Comparison of ENCODE assay signal across 8 mouse cellular contexts in genomic region chr6:108659726-108660205, GRCm38 (mm10). TPM values are rescaled to one million over a fixed set of nuclear protein-coding genes. Genes with fewer than 3 reads are reported as not detected.
DNase-seq lines count a peak whose midpoint lies in the region; ATAC-seq and TF ChIP-seq lines count a peak whose summit lies in the region.

No protein-coding gene starts in this region.

- ATAC-seq in liver, embryonic 13.5 days (ENCODE audit: low read depth): peak; percentile 77
- peak; percentile 69 for ATAC-seq in neural tube, embryonic 11.5 days (ENCODE audit: insufficient read depth, low FRiP score, low TSS enrichment)

- no peak for DNase-seq in CH12.LX (ENCODE audit: extremely low read depth)
- peak; percentile 92 for DNase-seq in heart, embryonic 10.5 days (ENCODE audit: low spot score)
- peak; percentile 96 for DNase-seq in kidney, postnatal 14 days
- peak; percentile 22 for DNase-seq in liver, embryonic 13.5 days
- peak; percentile 40 for DNase-seq in neural tube, embryonic 11.5 days (ENCODE audit: low spot score)
- DNase-seq in thymus, postnatal 0 days (ENCODE audit: low spot score): peak; percentile 12

- peak overlapping the region; percentile 47 to 83 (median 62) for H3K4me3 ChIP-seq in CH12.LX (replicated peaks in 1 of 3; ENCODE audit: low read depth in 2 of 3, low read length in 2 of 3, poor library complexity in 1 of 3)
- H3K4me3 ChIP-seq in bone marrow, adult 2 months (replicated peaks; ENCODE audit: control insufficient read depth, low read depth, low read length): peak overlapping the region; percentile 68
- H3K4me3 ChIP-seq in embryonic fibroblast, embryonic 13.5 days (ENCODE audit: insufficient read depth, low read length): peak overlapping the region; percentile 44; the same call in 1 of the 2 replicates
- H3K4me3 ChIP-seq in heart, embryonic 10.5 days: peak overlapping the region; percentile 74
- H3K4me3 ChIP-seq in liver, embryonic 13.5 days (replicated peaks): peak overlapping the region; percentile 57
- peak overlapping the region; percentile 58 for H3K4me3 ChIP-seq in neural tube, embryonic 11.5 days (ENCODE audit: low read depth, low read length)

- TF ChIP-seq RAD21 in CH12.LX (IDR thresholded peaks at IDR 0.05; ENCODE audit: low read depth, low read length): no peak

- H3K9me3 ChIP-seq in CH12.LX (replicated peaks; ENCODE audit: low read length): no peaks in the 10 kb centered on the region
- H3K9me3 ChIP-seq in heart, embryonic 10.5 days: no peaks in the 10 kb centered on the region
- no peaks in the 10 kb centered on the region for H3K9me3 ChIP-seq in liver, embryonic 13.5 days (replicated peaks)
- no peaks in the 10 kb centered on the region for H3K9me3 ChIP-seq in neural tube, embryonic 11.5 days (ENCODE audit: control insufficient read depth, low read length)

- no peaks in the 10 kb centered on the region for H3K27me3 ChIP-seq in CH12.LX (replicated peaks)
- peaks cover 6% of the 10 kb centered on the region; the same call in 1 of the 2 replicates for H3K27me3 ChIP-seq in heart, embryonic 10.5 days (ENCODE audit: insufficient read depth, poor library complexity, severe bottlenecking)
- peaks cover 58% of the 10 kb centered on the region for H3K27me3 ChIP-seq in liver, embryonic 13.5 days
- H3K27me3 ChIP-seq in neural tube, embryonic 11.5 days (ENCODE audit: control insufficient read depth, insufficient read depth, low read length): peaks cover 10% of the 10 kb centered on the region

- peak; percentile 34; the same call in 1 of the 2 replicates for TF ChIP-seq EP300 in CH12.LX (IDR thresholded peaks at IDR 0.05; ENCODE audit: low read length)

- in situ Hi-C loops in CH12.LX (cut with MboI; ENCODE audit: low pct_ligation_motif_present, low pct_unique_long_range_greater_than_20kb, low sequenced_read_pairs): loop anchor here (5.0 kb wide), 1 partner anchor 107 kb away; no protein-coding TSS in a partner anchor

- H3K4me1 ChIP-seq in CH12.LX (ENCODE audit: control insufficient read depth in 1 of 2, insufficient read depth in 2 of 2): peaks cover 5 to 24% of the 10 kb centered on the region in 2 experiments; a peak in 3 of 4 replicates
- peaks cover 4% of the 10 kb centered on the region; the same call in 1 of the 2 replicates for H3K4me1 ChIP-seq in bone marrow, adult 2 months (ENCODE audit: control insufficient read depth, insufficient read depth, low read length)
- H3K4me1 ChIP-seq in embryonic fibroblast, embryonic 13.5 days (ENCODE audit: control insufficient read depth, insufficient read depth, low read length): peaks cover 8% of the 10 kb centered on the region; the same call in 1 of the 2 replicates
- H3K4me1 ChIP-seq in heart, embryonic 10.5 days: peaks cover 39% of the 10 kb centered on the region
- H3K4me1 ChIP-seq in liver, embryonic 13.5 days (replicated peaks): peaks cover 16% of the 10 kb centered on the region; the same call in 1 of the 2 replicates
- H3K4me1 ChIP-seq in neural tube, embryonic 11.5 days (ENCODE audit: control insufficient read depth, insufficient read depth, low read length): peaks cover 6% of the 10 kb centered on the region; the same call in 1 of the 2 replicates

- WGBS in bone marrow, adult 2 months: 0% methylated on average over 33 of the region's 35 CpGs
- WGBS in heart, embryonic 10.5 days: under 1% methylated on average over 28 of the region's 35 CpGs
- under 1% methylated on average over 27 of the region's 35 CpGs for WGBS in liver, embryonic 13.5 days (ENCODE audit: insufficient replicate concordance)
- 2% methylated on average over 9 of the region's 35 CpGs for WGBS in neural tube, embryonic 11.5 days

- H3K36me3 ChIP-seq in CH12.LX (replicated peaks in 1 of 2; ENCODE audit: control insufficient read depth in 1 of 2, insufficient read depth in 1 of 2, low read length in 1 of 2): peaks cover 8 to 19% of the 10 kb centered on the region in 2 experiments
- H3K36me3 ChIP-seq in heart, embryonic 10.5 days: peaks cover 5% of the 10 kb centered on the region
- H3K36me3 ChIP-seq in liver, embryonic 13.5 days: peaks cover 6% of the 10 kb centered on the region
- no peaks in the 10 kb centered on the region for H3K36me3 ChIP-seq in neural tube, embryonic 11.5 days (ENCODE audit: control insufficient read depth, insufficient read depth, low read length)

- peak overlapping the region; percentile 97 for H3K27ac ChIP-seq in CH12.LX (ENCODE audit: insufficient read depth, low read depth)
- peak overlapping the region; percentile 85 for H3K27ac ChIP-seq in bone marrow, adult 2 months (ENCODE audit: control insufficient read depth, insufficient read depth, low read depth, low read length, poor library complexity)
- H3K27ac ChIP-seq in embryonic fibroblast, embryonic 13.5 days (ENCODE audit: insufficient read depth, low read length): peak overlapping the region; percentile 96
- H3K27ac ChIP-seq in heart, embryonic 10.5 days: peak overlapping the region; percentile 96
- H3K27ac ChIP-seq in liver, embryonic 13.5 days: peak overlapping the region; percentile 80
- peak overlapping the region; percentile 68 for H3K27ac ChIP-seq in neural tube, embryonic 11.5 days (ENCODE audit: low read depth, low read length)

- H3K9ac ChIP-seq in CH12.LX (ENCODE audit: insufficient read depth, low read depth): peak overlapping the region; percentile 79
- H3K9ac ChIP-seq in liver, embryonic 13.5 days: peak overlapping the region; percentile 64
- H3K9ac ChIP-seq in neural tube, embryonic 11.5 days (ENCODE audit: low read length): peak overlapping the region; percentile 69

- peaks cover 37% of the 10 kb centered on the region for H3K79me2 ChIP-seq in CH12.LX (replicated peaks; ENCODE audit: control insufficient read depth, extremely low read depth, insufficient read depth, poor library complexity, severe bottlenecking)

- H3K4me2 ChIP-seq in CH12.LX (ENCODE audit: insufficient read depth, low read depth, poor library complexity, severe bottlenecking): peak overlapping the region; percentile 66
- peak overlapping the region; percentile 66 for H3K4me2 ChIP-seq in liver, embryonic 13.5 days
- peak overlapping the region; percentile 92 for H3K4me2 ChIP-seq in neural tube, embryonic 11.5 days (ENCODE audit: low read depth)

- TF ChIP-seq CTCF in CH12.LX (conservative IDR thresholded peaks at IDR 0.05 in 1 of 2, IDR thresholded peaks at IDR 0.05 in 1 of 2; ENCODE audit: low read depth in 2 of 2, low read length in 2 of 2): no peak
- no peak for TF ChIP-seq CTCF in bone marrow, adult 2 months (IDR thresholded peaks at IDR 0.05; ENCODE audit: control insufficient read depth, insufficient read depth, low read length)
- no peak for TF ChIP-seq CTCF in embryonic fibroblast, embryonic 13.5 days (IDR thresholded peaks at IDR 0.05; ENCODE audit: borderline replicate concordance, insufficient read depth, low read length)

- dilution Hi-C loops in CH12.LX (cut with MboI; ENCODE audit: extremely low pct_ligation_motif_present, extremely low pct_unique_long_range_greater_than_20kb, low sequenced_read_pairs): no loop called here

- peak; percentile 35; the same call in 1 of the 2 replicates for TF ChIP-seq POLR2A in CH12.LX (IDR thresholded peaks at IDR 0.05; ENCODE audit: low read depth, low read length)
- 0 out of 2 replicates have a peak, but pooled peaks have one; percentile 0 for TF ChIP-seq POLR2A in bone marrow, adult 2 months (IDR thresholded peaks at IDR 0.05; ENCODE audit: borderline replicate concordance, control insufficient read depth, low read depth, low read length)
- peak; percentile 50; the same call in 1 of the 2 replicates for TF ChIP-seq POLR2A in embryonic fibroblast, embryonic 13.5 days (IDR thresholded peaks at IDR 0.05; ENCODE audit: low read depth, low read length)

TF ChIP-seq in CH12.LX, 34 proteins besides CTCF, POLR2A, EP300 and RAD21 (continues in another document):
- no peak for TF ChIP-seq CHD1 (IDR thresholded peaks at IDR 0.05; ENCODE audit: low read depth, low read length)
- TF ChIP-seq MYC (IDR thresholded peaks at IDR 0.05; ENCODE audit: low read depth, low read length): no peak; the same call in 1 of the 2 replicates
- TF ChIP-seq NRF1 (IDR thresholded peaks at IDR 0.05; ENCODE audit: low read depth, low read length): no peak
- TF ChIP-seq KAT2A (IDR thresholded peaks at IDR 0.05; ENCODE audit: insufficient replicate concordance, low read length): 0 out of 2 replicates have a peak, but pooled peaks have one; percentile 40
- 0 out of 2 replicates have a peak, but pooled peaks have one; percentile 37 for TF ChIP-seq TCF12 (IDR thresholded peaks at IDR 0.05; ENCODE audit: low read depth, low read length)
- peak; percentile 64 for TF ChIP-seq MAX (IDR thresholded peaks at IDR 0.05; ENCODE audit: low read length)
- TF ChIP-seq JUN (IDR thresholded peaks at IDR 0.05; ENCODE audit: insufficient read depth, low read depth, low read length): no peak
- TF ChIP-seq MAFK (IDR thresholded peaks at IDR 0.05; ENCODE audit: insufficient replicate concordance, low read length): no peak
- no peak for TF ChIP-seq ZNF384 (IDR thresholded peaks at IDR 0.05; ENCODE audit: low read depth, low read length)
- TF ChIP-seq E2F4 (IDR thresholded peaks at IDR 0.05; ENCODE audit: insufficient replicate concordance, low read depth, low read length): no peak
- no peak for TF ChIP-seq ZKSCAN1 (IDR thresholded peaks at IDR 0.05; ENCODE audit: borderline replicate concordance, low read depth, low read length)
- peak; percentile 12; the same call in 1 of the 2 replicates for TF ChIP-seq ZMIZ1 (IDR thresholded peaks at IDR 0.05; ENCODE audit: low read depth, low read length)
- TF ChIP-seq UBTF (IDR thresholded peaks at IDR 0.05; ENCODE audit: low read depth, low read length): no peak; the same call in 1 of the 2 replicates
- TF ChIP-seq MAZ (IDR thresholded peaks at IDR 0.05; ENCODE audit: low read depth, low read length): no peak
- no peak for TF ChIP-seq MXI1 (IDR thresholded peaks at IDR 0.05; ENCODE audit: low read depth, low read length)
- TF ChIP-seq JUND (conservative IDR thresholded peaks at IDR 0.05; ENCODE audit: low read depth, low read length): no peak
- TF ChIP-seq RCOR1 (conservative IDR thresholded peaks at IDR 0.05; ENCODE audit: low read depth, low read length): peak; percentile 13; the same call in 1 of the 2 replicates

RNA-seq across cellular contexts. Expression of gene Bhlhe40, which starts 0.7 kb away (rescaled TPM):
- 77.7 and 130 TPM in 2 replicates for total RNA-seq in CH12.LX (2012; rRNA removed)
- total RNA-seq in CH12.LX (2014; rRNA removed): 44.6 and 55.4 TPM in 2 replicates
- 109 and 117 TPM in 2 replicates for polyA plus RNA-seq in CH12.LX (2012; ENCODE audit: insufficient read length, low read depth)
- 3.8 and 6.9 TPM in 2 replicates for polyA plus RNA-seq in bone marrow, adult 2 months (2011; ENCODE audit: insufficient read depth, insufficient read length, low replicate concordance, missing spikeins)
- polyA plus RNA-seq in embryonic fibroblast, embryonic 13.5 days (2011; ENCODE audit: insufficient read length, low read depth, missing spikeins): 57.1 and 61.3 TPM in 2 replicates
- polyA plus RNA-seq in heart, embryonic 10.5 days (2016; fragmentation: Nextera tagmentation; extraction: Ambion mirVana): 7.8 and 10.8 TPM in 2 replicates
- 3.3 and 5.1 TPM in 2 replicates for polyA plus RNA-seq in liver, embryonic 13.5 days (2015; fragmentation: Nextera tagmentation; extraction: Ambion mirVana)
- 3.7 and 4.2 TPM in 2 replicates for polyA plus RNA-seq in neural tube, embryonic 11.5 days (2014; fragmentation: Nextera tagmentation; extraction: Ambion mirVana)
- 6.6 and 7.0 TPM in 2 replicates for polyA plus RNA-seq in thymus, postnatal 0 days (2015; fragmentation: Nextera tagmentation; extraction: Ambion mirVana)

Comparison
In these comparisons a context has a peak if more than half of its experiments do, and no peak if none do; other contexts are left out.
1. POLR2A ChIP-seq: peak in every context shown above with its lines; median percentile 50 in embryonic fibroblast, embryonic 13.5 days; 35 in CH12.LX; 0 in bone marrow, adult 2 months.